Mouse (Mus musculus) midbrain, embryonic 11.5 days (tissue): ENCODE results near the gene Dao. TPM values are rescaled to one million over a fixed set of nuclear protein-coding genes. Genes with fewer than 3 reads are reported as not detected.

Source experiments
- ATAC-seq: fragments of 200-750 bp; cut with Nextera tagmentation; 2 replicates; pipeline ENCODE4 v1.8.0; 2017; ENCODE audit warnings: moderate TSS enrichment, moderate library complexity; ENCODE audit not compliant: low FRiP score
- DNase-seq: peaks from one replicate; pipeline ENCODE4 v3.0.0; 2015; ENCODE audit warnings: low spot score; ENCODE audit errors: missing footprints
- H3K27ac ChIP-seq: fragments of 300-500 bp; sonication (generic); 2 replicates; pipeline ENCODE4 v1.5.1; 2014; ENCODE audit warnings: low read depth, low read length
- H3K27me3 ChIP-seq: fragments of 300-500 bp; sonication (generic); 2 replicates; pipeline ENCODE4 v1.6.1; 2014; ENCODE audit warnings: mild to moderate bottlenecking, low read length, moderate library complexity, mixed read lengths; ENCODE audit not compliant: control insufficient read depth, insufficient read depth
- H3K36me3 ChIP-seq: fragments of 300-500 bp; sonication (generic); 2 replicates; pipeline ENCODE4 v1.6.1; 2014; ENCODE audit warnings: mild to moderate bottlenecking, low read length, moderate library complexity, mixed read lengths; ENCODE audit not compliant: control insufficient read depth, insufficient read depth
- H3K4me1 ChIP-seq: fragments of 300-500 bp; sonication (generic); 2 replicates; pipeline ENCODE4 v1.6.1; 2014; ENCODE audit warnings: low read length; ENCODE audit not compliant: control insufficient read depth, insufficient read depth
- H3K4me2 ChIP-seq: fragments of 300-500 bp; sonication (generic); 2 replicates; pipeline ENCODE4 v1.6.1; 2014; ENCODE audit warnings: mild to moderate bottlenecking, moderate library complexity
- H3K4me3 ChIP-seq: fragments of 300-500 bp; sonication (generic); 2 replicates; pipeline ENCODE4 v1.5.1; 2014; ENCODE audit warnings: low read depth, low read length
- H3K9ac ChIP-seq: fragments of 300-500 bp; sonication (generic); 2 replicates; pipeline ENCODE4 v1.6.1; 2014; ENCODE audit warnings: low read length
- H3K9me3 ChIP-seq: fragments of 300-500 bp; sonication (generic); 2 replicates; pipeline ENCODE4 v1.6.1; 2016; ENCODE audit warnings: low read length; ENCODE audit not compliant: control insufficient read depth
- WGBS: fragments of 180-500 bp; shearing (Covaris S2); extraction: QIAGEN DNeasy Blood & Tissue Kit; methylation state at CpG from one replicate; pipeline ENCODE4 v1.1.7; 2014; 5-methylcytosine and 5-hydroxymethylcytosine counted together
- polyA plus RNA-seq: library from polyadenylated mRNA; unstranded; fragments of >200 nt; fragmentation: Nextera tagmentation; extraction: Ambion mirVana; gene quantifications from 2 replicates; pipeline ENCODE4 v1.2.1, GENCODE M21; 2014

Dao gene
- polyA plus RNA-seq, 1 experiment from 2014 or later = not detected

DNA sequence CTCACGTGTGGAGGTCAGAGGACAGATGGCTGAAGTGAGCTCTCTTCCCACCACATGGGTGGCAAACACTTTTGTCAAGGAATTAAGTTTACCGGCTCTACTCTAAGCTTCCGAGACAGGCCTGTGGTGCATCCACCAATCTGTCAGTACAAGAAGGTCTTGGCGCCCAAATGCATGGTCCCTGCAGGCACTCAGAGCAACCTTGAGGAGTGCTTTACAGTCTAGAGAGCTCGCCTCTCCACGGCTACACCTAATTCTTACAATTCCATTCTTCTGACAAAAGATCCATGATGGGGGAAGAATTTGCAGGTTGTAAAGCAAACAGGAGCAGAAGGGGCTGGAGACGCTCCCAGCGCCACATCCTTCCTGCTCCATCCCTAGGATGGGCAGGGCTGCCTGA lies 26.9 kb upstream of the Dao start:
- WGBS = 84% methylated on average over 8 of the region's 8 CpGs
- H3K27ac ChIP-seq = no peak overlapping the region
- DNase-seq = no peak
- no peak overlapping the region for H3K4me3 ChIP-seq
- H3K4me2 ChIP-seq = no peak overlapping the region
- H3K36me3 ChIP-seq = no peaks in the 10 kb centered on the region
- H3K9me3 ChIP-seq = no peaks in the 10 kb centered on the region
- ATAC-seq = no peak
- peaks cover 19% of the 10 kb centered on the region for H3K4me1 ChIP-seq
- no peak overlapping the region for H3K9ac ChIP-seq
- no peaks in the 10 kb centered on the region for H3K27me3 ChIP-seq

GRCm38 (mm10) chr5:113977309-113977708 lies 26.2 kb upstream of the Dao start:
- no peak overlapping the region for H3K4me2 ChIP-seq
- H3K27ac ChIP-seq = no peak overlapping the region
- ATAC-seq = no peak
- H3K9me3 ChIP-seq = no peaks in the 10 kb centered on the region
- H3K4me3 ChIP-seq = no peak overlapping the region
- peaks cover 19% of the 10 kb centered on the region for H3K4me1 ChIP-seq
- 86% methylated on average over 8 of the region's 8 CpGs for WGBS
- H3K9ac ChIP-seq = no peak overlapping the region
- H3K36me3 ChIP-seq = no peaks in the 10 kb centered on the region
- DNase-seq = no peak
- H3K27me3 ChIP-seq = no peaks in the 10 kb centered on the region

DNA sequence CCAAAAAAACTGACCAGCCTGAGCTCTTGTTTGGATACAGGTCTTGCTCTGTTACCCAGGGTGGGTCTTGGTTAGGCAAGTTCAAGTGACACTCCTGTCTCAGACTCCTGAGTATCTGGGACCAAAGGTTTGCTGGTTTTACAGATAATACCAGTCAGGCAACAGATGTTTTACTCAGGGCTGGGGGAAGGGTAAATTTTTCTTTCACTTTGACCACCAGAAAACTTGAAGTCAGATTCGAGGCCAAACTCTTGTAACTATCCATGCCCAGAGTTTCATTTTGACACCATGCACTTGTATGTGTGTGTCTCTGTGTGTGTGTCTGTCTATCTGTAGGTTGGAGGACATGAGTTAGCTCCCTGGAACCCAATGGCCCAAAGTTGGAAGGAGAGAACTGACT lies 23.0 kb upstream of the Dao start:
- 90% methylated on average over 1 of the region's 1 CpGs for WGBS
- Histone ChIP-seq H3K9me3 (no peaks in the 10 kb centered on the region), H3K4me1 (no peaks in the 10 kb centered on the region), H3K27ac (no peak overlapping the region), H3K36me3 (no peaks in the 10 kb centered on the region), H3K4me2 (no peak overlapping the region), H3K4me3 (no peak overlapping the region), H3K9ac (no peak overlapping the region), H3K27me3 (no peaks in the 10 kb centered on the region)
- ATAC-seq (no peak), DNase-seq (no peak)

DNA sequence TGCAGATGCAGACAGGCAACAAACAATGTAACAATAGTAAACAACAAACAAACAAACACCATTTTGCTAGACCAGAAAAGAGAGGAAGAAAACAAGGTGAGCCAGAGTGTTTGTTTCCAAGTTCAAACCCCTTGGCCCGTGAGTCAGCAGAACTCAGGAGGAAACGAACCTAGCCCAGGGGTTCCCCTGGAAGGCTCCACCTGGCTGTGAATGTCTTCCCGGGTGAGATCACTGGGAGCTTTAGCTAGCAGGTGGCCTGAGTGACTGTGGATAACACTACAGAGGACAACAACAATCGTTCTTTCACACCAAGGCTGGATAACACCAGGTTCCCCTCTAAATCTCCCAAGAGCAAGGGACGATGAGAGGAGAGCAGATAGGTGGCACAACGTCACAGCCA lies 22.3 kb upstream of the Dao start:
- ATAC-seq (no peak), DNase-seq (no peak)
- Histone ChIP-seq H3K27me3 (no peaks in the 10 kb centered on the region), H3K4me2 (no peak overlapping the region), H3K27ac (no peak overlapping the region), H3K9ac (no peak overlapping the region), H3K9me3 (no peaks in the 10 kb centered on the region), H3K36me3 (no peaks in the 10 kb centered on the region), H3K4me3 (no peak overlapping the region), H3K4me1 (no peaks in the 10 kb centered on the region)
- 91% methylated on average over 6 of the region's 6 CpGs for WGBS

GRCm38 (mm10) chr5:113981843-113982242 lies 21.7 kb upstream of the Dao start:
- Histone ChIP-seq H3K36me3 (no peaks in the 10 kb centered on the region), H3K4me3 (no peak overlapping the region), H3K4me2 (no peak overlapping the region), H3K27ac (no peak overlapping the region), H3K4me1 (no peaks in the 10 kb centered on the region), H3K27me3 (no peaks in the 10 kb centered on the region), H3K9me3 (no peaks in the 10 kb centered on the region), H3K9ac (no peak overlapping the region)
- no peak for DNase-seq
- ATAC-seq = no peak
- WGBS = 83% methylated on average over 8 of the region's 8 CpGs

DNA sequence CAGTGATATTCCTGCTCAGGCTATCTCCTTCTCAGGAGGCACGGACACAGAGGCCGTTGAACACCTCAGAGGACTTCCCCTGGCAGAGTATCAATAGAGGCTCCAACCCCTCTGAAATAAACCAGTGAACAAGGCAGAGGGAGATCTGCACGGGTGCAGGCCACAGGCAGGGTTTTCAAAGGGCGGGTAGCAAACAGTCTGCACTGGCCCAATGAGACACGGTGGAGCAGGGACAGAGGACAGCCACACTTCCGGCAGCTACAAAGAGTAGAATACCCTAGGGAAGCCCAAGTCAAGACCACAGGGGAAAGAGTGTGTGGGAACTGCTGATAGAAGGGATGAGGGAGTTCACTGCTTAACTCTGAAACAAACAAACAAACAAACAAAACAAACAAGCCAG lies 20.0 kb upstream of the Dao start:
- H3K9me3 ChIP-seq = no peaks in the 10 kb centered on the region
- DNase-seq (no peak), ATAC-seq (no peak)
- H3K27ac ChIP-seq = no peak overlapping the region
- WGBS = 80% methylated on average over 6 of the region's 6 CpGs
- H3K9ac ChIP-seq = no peak overlapping the region
- H3K27me3 ChIP-seq = no peaks in the 10 kb centered on the region
- no peaks in the 10 kb centered on the region for H3K4me1 ChIP-seq
- H3K4me2 ChIP-seq = no peak overlapping the region
- no peak overlapping the region for H3K4me3 ChIP-seq
- no peaks in the 10 kb centered on the region for H3K36me3 ChIP-seq

- H3K4me2 ChIP-seq = no peak overlapping the region
- H3K9ac ChIP-seq = no peak overlapping the region
- H3K36me3 ChIP-seq = no peaks in the 10 kb centered on the region
- no peaks in the 10 kb centered on the region for H3K27me3 ChIP-seq
- ATAC-seq (no peak), DNase-seq (no peak)
- 91% methylated on average over 13 of the region's 13 CpGs for WGBS
- no peaks in the 10 kb centered on the region for H3K9me3 ChIP-seq
- H3K4me1 ChIP-seq = no peaks in the 10 kb centered on the region
- no peak overlapping the region for H3K27ac ChIP-seq
- no peak overlapping the region for H3K4me3 ChIP-seq
Observed at GRCm38 (mm10) chr5:113984025-113984740, 19.3 kb upstream of the Dao start.

- Histone ChIP-seq H3K4me3 (no peak overlapping the region), H3K9ac (no peak overlapping the region), H3K27ac (no peak overlapping the region), H3K9me3 (no peaks in the 10 kb centered on the region), H3K4me2 (no peak overlapping the region), H3K36me3 (0 out of 2 replicates have a peak, but pooled peaks cover 2% of the 10 kb centered on the region), H3K4me1 (peaks cover 1% of the 10 kb centered on the region; the same call in 1 of the 2 replicates), H3K27me3 (no peaks in the 10 kb centered on the region)
- no peak for ATAC-seq
- 68% methylated on average over 2 of the region's 2 CpGs for WGBS
- no peak for DNase-seq
Observed at GRCm38 (mm10) chr5:113985737-113986136, 17.8 kb upstream of the Dao start.

DNA sequence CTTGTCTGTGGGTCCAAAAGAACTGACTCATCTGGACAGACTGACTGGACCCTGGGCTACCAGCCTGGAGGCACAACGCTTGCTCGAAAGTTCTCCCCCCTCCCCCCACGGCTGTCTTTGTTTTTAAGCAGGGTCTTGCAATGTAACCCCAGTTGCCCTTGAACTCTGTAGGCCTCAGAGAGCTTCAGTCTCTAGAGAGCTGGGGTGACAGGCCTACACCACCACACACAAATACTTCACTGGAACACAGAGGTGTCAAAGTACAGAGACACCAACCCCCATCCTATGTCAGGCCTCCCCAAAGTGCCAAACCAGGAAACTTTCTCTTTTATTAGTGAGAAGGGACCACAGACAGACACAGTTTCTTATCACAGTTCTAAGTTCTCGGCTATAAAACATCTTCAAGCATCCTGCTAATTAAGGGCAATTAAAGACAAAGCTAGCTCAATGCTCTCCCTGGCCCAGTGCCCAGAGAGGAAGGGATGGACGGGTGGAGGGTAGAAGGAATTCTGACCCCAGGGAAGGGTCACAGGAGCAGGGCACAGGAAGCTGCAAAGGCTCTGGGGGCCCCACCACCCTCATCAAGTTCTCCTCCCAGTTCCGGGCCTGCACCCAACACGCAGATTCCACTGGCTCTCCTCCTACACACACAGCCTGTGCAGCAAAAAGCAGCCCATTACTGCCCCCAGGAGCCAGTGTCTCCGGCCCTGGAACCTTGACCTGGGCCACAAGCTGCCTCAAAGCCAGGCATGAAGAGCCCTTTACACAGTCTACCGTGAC lies 17.1 kb upstream of the Dao start:
- H3K9ac ChIP-seq = no peak overlapping the region
- no peak for ATAC-seq

More for the DNA sequence above, 17.1 kb upstream of the Dao start:
- no peak overlapping the region for H3K4me2 ChIP-seq
- no peak for DNase-seq
- no peak overlapping the region for H3K4me3 ChIP-seq
- H3K36me3 ChIP-seq = 0 out of 2 replicates have a peak, but pooled peaks cover 2% of the 10 kb centered on the region
- 69% methylated on average over 9 of the region's 9 CpGs for WGBS
- peaks cover 6% of the 10 kb centered on the region for H3K4me1 ChIP-seq
- H3K9me3 ChIP-seq = no peaks in the 10 kb centered on the region
- no peaks in the 10 kb centered on the region for H3K27me3 ChIP-seq
- no peak overlapping the region for H3K27ac ChIP-seq
